Mouse (Mus musculus): ENCODE results near the gene Fitm1.

The Fitm1 gene

GRCm38 (mm10) chr14:55575302-55575701 is at the start of gene Fitm1:
Fitm1 (plus strand) TSS chr14:55575617.
- no peak for DNase-seq

DNA sequence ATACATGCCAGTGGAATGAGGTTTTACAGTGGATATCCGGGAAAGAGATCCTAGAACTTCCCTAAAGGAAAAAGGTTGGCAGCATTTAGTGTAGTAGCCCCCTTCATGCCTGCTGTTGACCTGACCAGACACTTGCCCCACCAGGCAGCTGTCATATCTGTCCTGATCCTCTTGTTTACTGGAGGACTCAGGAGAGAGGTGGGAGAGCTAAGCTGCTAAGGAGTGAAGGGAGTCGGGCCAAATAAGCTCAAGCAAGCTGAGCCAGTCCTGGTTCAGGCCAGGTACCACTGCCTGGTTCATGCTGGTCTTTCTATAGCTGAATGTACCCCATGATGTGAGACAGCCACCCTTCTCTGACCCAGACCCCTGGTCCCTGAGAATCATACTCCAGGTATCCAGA is 48.7 kb upstream of the Fitm1 start:
- DNase-seq = peak in 1 of 2 experiments; percentile 4

- peak; percentile 8 to 39 for DNase-seq
Observed at GRCm38 (mm10) chr14:55527940-55528339, 47.5 kb upstream of the Fitm1 start.

GRCm38 (mm10) chr14:55536116-55536745 is 39.2 kb upstream of the Fitm1 start:
- peak; percentile 40 to 47 for DNase-seq

DNA sequence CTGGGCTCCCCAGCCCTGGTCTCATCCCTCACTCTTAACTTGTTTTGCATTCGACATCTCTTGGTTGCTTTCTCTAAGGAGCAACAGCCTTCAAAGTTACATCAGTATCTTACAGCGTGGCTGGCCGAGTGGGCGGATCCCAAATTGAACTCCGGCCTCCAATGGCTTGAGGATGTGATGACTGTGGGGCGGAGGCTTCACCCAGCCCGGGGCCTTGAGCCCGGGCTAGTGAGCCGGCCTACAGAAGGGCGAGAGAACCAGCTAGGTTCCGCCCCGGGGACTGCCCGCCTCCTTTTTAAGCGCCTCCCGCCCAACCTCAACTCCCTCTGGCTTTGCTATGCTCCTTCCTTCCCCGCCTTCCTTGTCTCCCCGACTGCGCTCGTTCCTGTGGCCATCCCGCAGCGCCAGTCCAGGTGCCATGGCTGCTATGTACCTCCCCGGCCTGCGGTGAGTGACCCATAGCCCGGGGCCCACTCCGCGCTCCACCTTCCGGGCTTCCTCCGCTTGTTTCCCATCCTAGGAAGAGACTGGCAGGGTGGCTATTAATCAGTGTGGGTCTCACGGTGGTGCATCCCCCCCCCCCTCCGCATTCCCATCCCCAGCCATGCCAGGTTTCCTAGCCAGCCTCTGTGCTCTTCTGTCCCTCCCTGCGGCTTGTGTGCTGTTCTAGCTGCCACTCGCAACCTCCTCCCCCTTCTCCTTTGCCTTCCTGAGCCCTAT is 35.2 kb upstream of the Fitm1 start, which contains the start of gene Pck2:
TSS of gene Pck2 (plus strand) at position 200 of the 720 bp plus-strand sequence.
- DNase-seq = peak; percentile 92 to 96

GRCm38 (mm10) chr14:55540787-55541321 is 34.6 kb upstream of the Fitm1 start:
- peak; percentile 87 to 88 for DNase-seq

DNA sequence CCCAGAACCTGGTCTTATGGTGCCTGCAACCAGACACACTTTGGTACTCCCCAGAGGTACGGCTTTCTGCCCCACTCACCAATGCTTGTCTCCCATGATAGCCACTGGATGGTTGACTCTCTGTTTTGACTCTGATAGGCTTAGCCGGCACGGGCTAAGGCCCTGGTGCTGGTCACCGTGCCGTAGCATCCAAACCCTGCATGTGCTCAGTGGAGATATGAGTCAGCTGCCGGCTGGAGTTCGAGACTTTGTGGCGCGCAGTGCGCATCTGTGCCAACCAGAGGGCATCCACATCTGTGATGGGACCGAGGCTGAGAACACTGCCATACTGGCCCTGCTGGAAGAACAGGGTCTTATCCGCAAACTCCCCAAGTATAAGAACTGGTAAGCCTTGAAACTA is 33.1 kb upstream of the Fitm1 start:
- peak in 1 of 2 experiments; percentile 18 for DNase-seq

- no peak for DNase-seq
Observed at GRCm38 (mm10) chr14:55544334-55544733, 31.1 kb upstream of the Fitm1 start.

DNA sequence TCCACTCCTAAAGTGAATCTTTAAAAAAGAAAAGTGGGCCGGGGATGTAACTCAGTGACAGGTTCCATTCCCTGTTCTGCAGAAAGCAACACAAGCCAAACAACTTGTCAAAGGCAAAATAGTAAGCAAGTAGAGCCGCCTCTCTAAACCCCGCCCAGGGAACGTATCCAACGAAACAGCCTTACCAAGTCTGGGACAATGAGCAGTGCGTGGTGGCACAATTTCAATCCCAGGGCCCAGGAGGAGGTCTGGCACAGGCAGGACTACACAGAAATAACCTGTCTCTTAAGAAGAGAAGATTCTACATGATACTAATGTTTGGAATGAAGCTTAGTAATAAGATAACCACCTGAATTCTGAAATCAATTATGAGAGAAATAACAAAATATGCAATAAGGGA is 25.2 kb upstream of the Fitm1 start:
- DNase-seq = no peak

DNA sequence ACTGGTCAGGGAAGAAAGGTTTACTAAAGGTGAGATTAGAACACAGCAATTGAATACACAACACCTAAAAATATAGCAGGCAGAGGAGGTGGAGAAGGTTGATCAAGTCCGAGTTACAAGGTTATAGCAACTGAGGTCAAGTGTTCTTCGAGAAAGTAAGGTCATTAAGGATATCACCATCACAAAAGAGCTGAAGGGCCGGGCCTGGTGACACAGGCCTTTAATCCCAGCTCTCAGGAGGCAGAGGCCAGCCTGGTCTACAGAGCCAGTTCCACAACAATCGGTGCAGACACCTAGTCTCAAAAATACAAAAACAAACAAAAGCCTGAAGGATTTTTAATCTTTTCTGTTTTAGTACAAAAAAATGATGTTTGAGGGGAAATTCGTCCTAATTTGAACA is 24.1 kb upstream of the Fitm1 start:
- no peak for DNase-seq

DNA sequence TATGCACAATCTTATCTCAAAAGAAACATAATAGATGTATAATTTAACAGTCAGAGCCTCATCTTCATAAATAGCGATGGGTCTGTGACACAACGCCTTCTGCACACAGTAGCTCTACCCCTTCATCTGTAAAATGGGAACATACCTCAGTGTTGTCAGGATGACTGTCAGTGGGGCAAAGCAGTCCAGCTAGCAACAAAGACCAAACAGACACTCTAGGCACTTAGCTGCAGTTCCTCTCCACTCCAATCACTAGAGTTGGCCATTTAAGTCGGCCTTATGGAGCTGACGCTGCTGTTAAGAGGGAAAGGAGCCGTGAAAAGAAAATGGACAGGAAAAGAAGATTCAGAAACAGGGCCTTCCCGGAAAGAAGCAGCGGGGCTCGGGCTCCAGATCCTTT is 23.6 kb upstream of the Fitm1 start:
- DNase-seq = no peak

DNA sequence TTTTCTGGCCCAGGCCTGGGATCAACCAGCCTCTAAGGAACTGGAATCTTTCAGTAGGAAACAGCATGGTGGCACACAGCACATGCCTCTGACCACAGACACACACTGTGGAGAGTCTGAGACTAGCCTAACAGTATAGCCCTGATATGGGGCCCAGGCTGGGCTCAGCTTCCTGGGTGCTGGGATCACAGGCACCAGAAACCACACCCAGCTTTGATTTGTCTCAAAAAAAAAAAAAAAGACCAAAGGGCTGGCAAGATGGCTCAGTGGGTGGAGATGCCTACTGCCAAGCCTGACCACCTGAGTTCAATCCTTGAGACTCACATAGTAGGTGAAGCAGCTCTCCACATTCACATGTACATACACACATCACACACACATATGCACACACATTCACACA is 20.8 kb upstream of the Fitm1 start:
- no peak for DNase-seq

DNA sequence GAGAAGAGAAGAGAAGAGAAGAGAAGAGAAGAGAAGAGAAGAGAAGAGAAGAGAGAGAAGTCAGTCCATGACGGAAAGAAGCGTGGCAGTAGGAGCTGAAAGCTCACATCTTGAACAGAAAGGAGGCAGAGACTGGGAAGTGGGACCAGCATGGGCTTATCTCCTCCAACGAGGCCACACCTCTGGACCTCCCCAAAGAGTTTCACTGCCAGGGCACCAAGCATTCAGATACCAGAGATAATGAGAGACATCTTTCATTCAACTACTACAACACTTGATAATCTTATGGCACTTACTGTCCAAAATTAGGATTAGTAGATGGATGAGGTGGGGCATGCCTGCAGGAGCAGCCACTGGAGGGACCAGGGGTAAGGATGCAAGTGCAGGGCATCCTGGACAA is 19.6 kb upstream of the Fitm1 start:
- no peak for DNase-seq

DNA sequence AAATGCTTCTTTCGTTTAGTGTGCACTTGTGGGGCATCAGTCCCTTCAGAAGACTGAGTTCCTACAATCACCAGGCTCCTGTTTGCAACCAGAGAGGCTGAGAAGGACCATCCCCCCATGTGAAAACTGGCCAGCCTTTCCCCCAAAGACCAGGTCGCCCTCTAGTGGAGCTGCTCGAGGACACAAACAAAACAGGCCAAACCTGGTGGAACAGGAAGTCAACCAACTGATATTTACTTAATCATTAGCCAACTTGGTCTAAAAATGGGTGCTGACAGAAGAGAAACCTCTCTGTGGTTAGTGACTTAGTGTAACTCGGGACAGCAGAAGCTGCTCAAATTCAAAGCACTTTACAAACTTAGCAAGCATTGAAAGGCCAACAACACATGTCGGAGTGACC is 18.4 kb upstream of the Fitm1 start:
- DNase-seq = peak; percentile 86 to 92

GRCm38 (mm10) chr14:55557587-55557986 is 17.8 kb upstream of the Fitm1 start:
- DNase-seq = no peak

DNA sequence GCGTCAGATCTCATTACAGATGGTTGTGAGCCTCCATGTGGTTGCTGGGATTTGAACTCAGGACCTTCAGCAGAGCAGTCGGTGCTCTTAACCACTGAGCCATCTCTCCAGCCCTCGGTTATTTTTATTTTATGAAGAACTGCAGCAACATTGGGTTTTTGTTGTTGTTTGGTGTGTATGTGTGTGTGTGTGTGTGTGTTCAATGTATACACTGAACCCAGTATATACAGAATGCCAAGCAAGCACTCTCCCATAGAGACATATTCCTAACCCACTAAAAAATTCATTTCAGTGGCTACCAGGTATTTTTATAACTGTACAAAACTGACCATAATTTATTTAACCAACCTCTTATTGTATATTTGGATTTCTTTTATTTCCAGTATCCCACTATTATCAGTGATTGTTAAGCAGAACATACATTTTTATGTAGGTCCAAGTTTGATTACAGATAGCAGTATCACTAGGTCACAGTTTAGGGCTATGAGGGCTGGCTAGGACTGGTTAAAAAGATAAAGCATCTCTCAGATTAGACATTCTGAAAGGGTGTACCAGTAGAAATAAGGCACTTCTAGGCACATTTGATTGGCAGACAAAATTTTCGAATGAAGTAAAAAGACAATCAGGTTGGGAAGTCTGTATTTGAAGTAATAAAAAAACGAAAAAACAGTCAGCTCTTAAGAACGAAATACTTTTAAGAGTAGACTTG is 16.5 kb upstream of the Fitm1 start:
- no peak for DNase-seq

- DNase-seq = peak; percentile 92 to 95
Observed at GRCm38 (mm10) chr14:55559799-55560201, 15.6 kb upstream of the Fitm1 start, which contains the start of gene Dcaf11. Dcaf11 (plus strand) TSS chr14:55560006.

DNA sequence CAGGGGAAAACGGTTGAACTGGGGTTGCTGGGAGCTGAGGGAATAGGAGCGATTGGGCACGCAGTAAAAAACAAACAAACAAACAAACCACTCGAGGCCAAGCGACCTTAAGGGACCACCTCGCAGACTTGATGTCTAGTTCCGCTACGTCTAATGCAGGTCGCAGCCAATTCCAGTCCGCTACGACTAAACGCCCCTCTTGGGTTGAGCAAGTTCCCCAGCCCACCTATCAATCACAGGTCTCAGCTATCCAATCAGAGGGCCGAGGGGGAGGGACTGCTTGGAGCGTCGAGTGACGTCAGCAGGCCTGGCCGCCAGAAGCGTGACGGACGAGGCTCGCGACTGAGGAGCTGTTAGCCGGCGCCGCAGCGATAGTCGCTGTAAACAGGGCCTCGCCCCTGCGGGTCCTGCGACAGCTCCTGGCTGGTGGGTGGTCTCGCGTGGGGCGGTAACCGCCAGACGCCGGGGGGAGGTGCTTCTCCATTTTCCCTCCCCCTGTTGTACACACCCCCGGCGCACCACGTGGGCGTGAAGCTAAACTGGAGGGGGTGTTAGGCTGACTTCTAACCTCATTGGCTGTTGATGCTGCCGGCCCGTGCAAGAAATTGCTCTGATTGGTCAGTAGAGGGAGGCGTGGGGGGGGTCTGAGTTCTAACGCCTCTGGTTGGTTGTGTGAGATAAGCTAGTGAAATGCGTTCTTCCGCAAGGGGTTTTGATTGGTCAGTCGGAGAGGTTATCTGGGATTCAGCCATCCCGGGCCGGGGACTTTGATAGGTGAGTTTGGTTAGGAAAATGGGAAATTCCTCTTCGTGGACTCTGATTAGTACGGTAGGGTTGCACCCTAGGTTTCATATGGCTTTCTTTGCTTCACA is 15.0 kb upstream of the Fitm1 start, which contains the start of gene A730061H03Rik:
TSS of gene A730061H03Rik (minus strand) at position 205 of the 872 bp plus-strand sequence.
- DNase-seq = peak; percentile 98 to 99

- no peak for DNase-seq
Observed at GRCm38 (mm10) chr14:55561860-55562259, 13.6 kb upstream of the Fitm1 start.

DNA sequence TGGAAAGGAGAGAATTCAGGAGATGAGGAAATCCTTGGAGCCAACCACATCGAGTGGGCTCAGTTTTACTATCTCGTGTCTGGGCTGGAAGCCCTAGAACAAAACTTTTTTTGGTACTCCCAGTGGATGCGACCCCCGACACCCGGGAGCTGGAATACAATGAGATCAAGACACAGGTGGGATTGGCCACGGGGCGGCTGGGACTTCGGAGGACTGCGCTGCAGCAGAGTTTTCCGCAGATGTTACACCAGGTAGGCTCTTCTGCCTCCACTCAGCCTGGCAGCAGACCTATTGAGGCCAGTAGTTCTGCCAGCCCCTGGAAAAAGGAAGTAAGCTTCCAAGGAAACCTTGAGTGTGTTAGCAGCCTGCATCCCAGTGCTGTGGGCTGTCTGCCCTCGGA is 12.2 kb upstream of the Fitm1 start:
- no peak for DNase-seq

- no peak for DNase-seq
Observed at GRCm38 (mm10) chr14:55565748-55566147, 9.7 kb upstream of the Fitm1 start.

DNA sequence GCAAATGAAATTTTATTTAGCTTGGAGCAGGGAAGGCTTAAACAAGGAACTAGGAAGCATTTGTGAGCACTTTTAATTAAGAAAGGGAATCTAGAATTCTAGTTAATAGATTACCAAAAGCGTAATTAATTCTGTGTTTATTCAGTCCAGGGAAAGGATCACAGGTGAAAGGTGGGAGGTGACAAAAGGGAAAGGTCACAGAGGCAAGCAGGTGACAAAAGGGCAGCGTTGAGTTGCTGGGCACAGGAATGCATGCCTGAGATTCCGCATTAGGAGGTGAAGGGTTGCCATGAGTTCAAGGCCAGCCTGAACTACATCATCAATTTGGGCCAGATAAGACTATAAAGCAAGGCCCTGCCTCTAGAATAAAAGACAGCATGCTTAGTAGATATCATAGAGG is 7.9 kb upstream of the Fitm1 start:
- DNase-seq = no peak
